Mouse (Mus musculus) CH12.LX (cell line): ENCODE measurements at regions not wholly inside any gene's neighbourhood (a gene's known extent, or its start where the extent isn't known, plus 50 kb on each side); places are given as distances from the start of the nearest gene placed in this dataset.
A peak's percentile ranks its signal among the peaks of the same experiment; 100 is the strongest.

ENCODE experiments used
- DNase-seq: peaks from one replicate; pipeline ENCODE4 v3.0.0-alpha.2; 2013; ENCODE audit errors: extremely low read depth
- H3K27ac ChIP-seq: 2 replicates; pipeline ENCODE4 v1.5.1; 2012; ENCODE audit warnings: low read depth, mild to moderate bottlenecking, control low read depth, moderate library complexity; ENCODE audit not compliant: insufficient read depth
- H3K27me3 ChIP-seq: replicated peaks from 2 replicates; pipeline ENCODE3; 2012; ENCODE audit warnings: inconsistent platforms
- H3K36me3 ChIP-seq, 2 experiments: replicated peaks in 1 of 2; 2 replicates each; pipeline versions ENCODE3 to v1.6.1; 2012; ENCODE audit warnings: inconsistent platforms in 1 of 2, low read length in 1 of 2, mild to moderate bottlenecking in 1 of 2, mixed read lengths in 1 of 2, moderate library complexity in 1 of 2; ENCODE audit not compliant: control insufficient read depth in 1 of 2, insufficient read depth in 1 of 2
- H3K4me1 ChIP-seq, 2 experiments: 2 replicates each; pipeline ENCODE4 v1.6.1; 2012; ENCODE audit warnings: inconsistent platforms in 1 of 2, moderate library complexity in 1 of 2; ENCODE audit not compliant: insufficient read depth in 2 of 2, control insufficient read depth in 1 of 2
- H3K4me2 ChIP-seq: 2 replicates; pipeline ENCODE4 v1.6.1; 2012; ENCODE audit warnings: low read depth, mild to moderate bottlenecking, control low read depth; ENCODE audit not compliant: poor library complexity, insufficient read depth, severe bottlenecking
- H3K4me3 ChIP-seq, 3 experiments: fragments of 150-350 bp in 1 of 3; sonication (generic) in 1 of 3; replicated peaks in 1 of 3; 2 replicates each; pipeline versions ENCODE3 to v1.5.1; 2011 to 2012; ENCODE audit warnings: low read depth in 2 of 3, low read length in 2 of 3, mild to moderate bottlenecking in 2 of 3, moderate library complexity in 2 of 3, control low read depth in 1 of 3, improper control_type of control experiment in 1 of 3, inconsistent platforms in 1 of 3, mixed read lengths in 1 of 3; ENCODE audit not compliant: poor library complexity in 1 of 3
- H3K79me2 ChIP-seq: replicated peaks from 2 replicates; pipeline ENCODE4 v1.6.1; 2012; ENCODE audit warnings: mild to moderate bottlenecking, moderate library complexity; ENCODE audit not compliant: control insufficient read depth, poor library complexity, insufficient read depth, severe bottlenecking; ENCODE audit errors: extremely low read depth
- H3K9ac ChIP-seq: 2 replicates; pipeline ENCODE4 v1.6.1; 2012; ENCODE audit warnings: low read depth, mild to moderate bottlenecking, control low read depth, moderate library complexity; ENCODE audit not compliant: insufficient read depth
- H3K9me3 ChIP-seq: replicated peaks from 2 replicates; pipeline ENCODE3; 2012; ENCODE audit warnings: low read length, inconsistent platforms, mixed read lengths
- CHD1 ChIP-seq: IDR thresholded peaks from 2 replicates; pipeline ENCODE4 v1.6.1; 2012; ENCODE audit warnings: low read depth, low read length, improper control_type of control experiment, inconsistent platforms
- CTCF ChIP-seq, 2 experiments: IDR thresholded peaks in 1 of 2; conservative IDR thresholded peaks in 1 of 2; 2 replicates each; pipeline ENCODE4 v1.5.1; 2011 to 2012; ENCODE audit warnings: low read depth in 2 of 2, low read length in 2 of 2, improper control_type of control experiment in 1 of 2, inconsistent platforms in 1 of 2, mild to moderate bottlenecking in 1 of 2, moderate library complexity in 1 of 2
- E2F4 ChIP-seq: IDR thresholded peaks from 2 replicates; pipeline ENCODE4 v1.6.1; 2011; ENCODE audit warnings: low read depth, low read length, improper control_type of control experiment; ENCODE audit not compliant: insufficient replicate concordance
- ELF1 ChIP-seq: IDR thresholded peaks from 2 replicates; pipeline ENCODE4 v1.6.1; 2014; ENCODE audit warnings: low read depth, mild to moderate bottlenecking, inconsistent platforms, low read length, improper control_type of control experiment
- EP300 ChIP-seq: IDR thresholded peaks from 2 replicates; pipeline ENCODE4 v1.6.1; 2011; ENCODE audit warnings: low read length, improper control_type of control experiment
- ETS1 ChIP-seq: conservative IDR thresholded peaks from 2 replicates; pipeline ENCODE4 v1.6.1; 2012; ENCODE audit warnings: low read depth, mild to moderate bottlenecking, inconsistent platforms, low read length, improper control_type of control experiment, moderate library complexity
- JUN ChIP-seq: IDR thresholded peaks from 2 replicates; pipeline ENCODE4 v1.6.1; 2011; ENCODE audit warnings: low read depth, mild to moderate bottlenecking, low read length, improper control_type of control experiment, moderate library complexity; ENCODE audit not compliant: insufficient read depth
- JUND ChIP-seq: conservative IDR thresholded peaks from 2 replicates; pipeline ENCODE4 v1.6.1; 2011; ENCODE audit warnings: low read depth, low read length, improper control_type of control experiment
- KAT2A ChIP-seq: IDR thresholded peaks from 2 replicates; pipeline ENCODE4 v1.6.1; 2012; ENCODE audit warnings: low read length, improper control_type of control experiment, inconsistent platforms; ENCODE audit not compliant: insufficient replicate concordance
- MAFK ChIP-seq: IDR thresholded peaks from 2 replicates; pipeline ENCODE4 v1.6.1; 2011; ENCODE audit warnings: low read length, improper control_type of control experiment; ENCODE audit not compliant: insufficient replicate concordance
- MEF2A ChIP-seq: IDR thresholded peaks from 2 replicates; pipeline ENCODE4 v1.6.1; 2014; ENCODE audit warnings: low read depth, mild to moderate bottlenecking, inconsistent platforms, low read length, improper control_type of control experiment, borderline replicate concordance
- POLR2AphosphoS2 ChIP-seq: IDR thresholded peaks from 2 replicates; pipeline ENCODE4 v1.6.1; 2011; ENCODE audit warnings: low read depth, low read length, improper control_type of control experiment
- RAD21 ChIP-seq: IDR thresholded peaks from 2 replicates; pipeline ENCODE4 v1.6.1; 2011; ENCODE audit warnings: low read depth, mild to moderate bottlenecking, low read length, improper control_type of control experiment, moderate library complexity
- SMC3 ChIP-seq: IDR thresholded peaks from 2 replicates; pipeline ENCODE4 v1.6.1; 2011; ENCODE audit warnings: low read depth, low read length, improper control_type of control experiment
- TBP ChIP-seq: conservative IDR thresholded peaks from 2 replicates; pipeline ENCODE4 v1.6.1; 2011; ENCODE audit warnings: low read depth, low read length, improper control_type of control experiment
- USF1 ChIP-seq: IDR thresholded peaks from 2 replicates; pipeline ENCODE4 v1.6.1; 2014; ENCODE audit warnings: low read depth, mild to moderate bottlenecking, inconsistent platforms, low read length, improper control_type of control experiment
- ZC3H11A ChIP-seq: IDR thresholded peaks from 2 replicates; pipeline ENCODE4 v1.6.1; 2012; ENCODE audit warnings: low read depth, mild to moderate bottlenecking, inconsistent platforms, low read length, improper control_type of control experiment
- ZKSCAN1 ChIP-seq: IDR thresholded peaks from 2 replicates; pipeline ENCODE4 v1.6.1; 2012; ENCODE audit warnings: low read depth, inconsistent platforms, low read length, improper control_type of control experiment, borderline replicate concordance
- ZNF384 ChIP-seq: IDR thresholded peaks from 2 replicates; pipeline ENCODE4 v1.6.1; 2012; ENCODE audit warnings: low read depth, low read length, improper control_type of control experiment, inconsistent platforms
- dilution Hi-C: fragments of 300-500 bp; cut with MboI; formaldehyde crosslinking; loops from 2 replicates; pipeline ENCODE4 v1.14.3; 2020; ENCODE audit warnings: low sequenced_read_pairs; ENCODE audit not compliant: extremely low pct_unique_long_range_greater_than_20kb, extremely low pct_ligation_motif_present
- in situ Hi-C: fragments of 300-500 bp; cut with MboI; formaldehyde crosslinking; loops from 3 replicates; pipeline ENCODE4 v1.14.3; 2019; ENCODE audit warnings: low sequenced_read_pairs, low pct_ligation_motif_present, low pct_unique_long_range_greater_than_20kb, mixed read lengths

DNA sequence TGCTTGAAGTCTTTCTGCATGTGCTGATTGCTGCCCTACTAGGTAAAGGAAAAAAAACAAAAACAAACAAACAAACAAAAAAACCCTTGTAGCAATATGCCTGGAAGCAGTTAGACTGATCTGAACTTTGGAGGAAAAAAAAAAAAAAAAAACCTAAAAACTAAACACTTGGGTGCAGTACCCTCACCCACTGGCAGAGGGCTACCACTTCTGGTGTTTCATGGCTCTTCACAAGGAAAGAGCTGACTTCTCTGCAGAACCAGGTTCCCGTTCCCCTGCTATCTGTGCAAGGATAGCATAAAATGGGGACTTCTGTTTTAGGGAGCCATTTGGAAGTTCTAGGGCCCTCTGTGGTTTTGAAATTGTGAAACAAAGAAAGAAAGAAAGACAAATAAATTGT is 52.2 kb upstream of the Otud4 start:
- Histone ChIP-seq H3K27me3 (no peaks in the 10 kb centered on the region), H3K79me2 (no peaks in the 10 kb centered on the region), H3K9me3 (no peaks in the 10 kb centered on the region), H3K9ac (no peak overlapping the region), H3K36me3 (no peaks in the 10 kb centered on the region), H3K4me2 (no peak overlapping the region), H3K27ac (no peak overlapping the region), H3K4me1 (no peaks in the 10 kb centered on the region), H3K4me3 (no peak overlapping the region)
- TF ChIP-seq USF1 (no peak), EP300 (no peak), MEF2A (no peak), E2F4 (no peak), POLR2AphosphoS2 (no peak), JUN (no peak), ETS1 (no peak), CTCF (conservative IDR thresholded peaks at IDR 0.05 in 1 of 2, IDR thresholded peaks at IDR 0.05 in 1 of 2; ENCODE audit: low read depth in 2 of 2, low read length in 2 of 2) (peak; percentile 50 to 73), ELF1 (no peak), KAT2A (no peak), SMC3 (peak; percentile 66), ZKSCAN1 (no peak), ZNF384 (peak; percentile 98), RAD21 (peak; percentile 50)
- in situ Hi-C loops (loop anchor here (10.0 to 25.0 kb wide), 2 partner anchors 282 to 900 kb away; partner anchors contain the start of gene Gypa), dilution Hi-C loops (no loop called here)
- DNase-seq = peak; percentile 63

DNA sequence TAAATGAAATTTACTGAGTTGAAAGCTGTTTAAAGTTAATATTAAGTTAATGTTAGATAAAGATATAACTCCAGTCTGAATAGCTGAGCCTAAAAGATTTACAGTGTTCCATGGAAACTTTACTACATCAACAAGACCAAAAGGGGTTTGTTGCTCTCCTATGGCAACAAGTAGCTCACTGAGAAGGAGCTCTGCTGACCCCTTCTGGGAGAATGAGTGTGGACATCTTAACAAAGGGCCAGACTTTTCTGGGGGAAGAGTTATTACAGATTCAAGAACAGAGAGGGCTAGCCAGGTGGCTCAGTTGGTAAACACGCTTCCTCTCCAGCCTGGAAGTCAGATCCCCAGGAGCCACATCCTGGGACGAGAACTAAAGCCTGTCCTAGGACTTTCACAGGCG is 54.5 kb upstream of the Otud4 start:
- Histone ChIP-seq H3K4me1 (no peaks in the 10 kb centered on the region), H3K4me3 (no peak overlapping the region), H3K4me2 (no peak overlapping the region), H3K79me2 (no peaks in the 10 kb centered on the region), H3K27ac (no peak overlapping the region), H3K9ac (no peak overlapping the region), H3K36me3 (no peaks in the 10 kb centered on the region), H3K27me3 (no peaks in the 10 kb centered on the region), H3K9me3 (no peaks in the 10 kb centered on the region)
- dilution Hi-C loops (no loop called here), in situ Hi-C loops (loop anchor here (10.0 to 25.0 kb wide), 2 partner anchors 280 to 902 kb away; partner anchors contain the start of gene Gypa)
- TF ChIP-seq CHD1 = no peak
- TF ChIP-seq TBP = no peak
- TF ChIP-seq JUN = no peak
- TF ChIP-seq MEF2A = peak; percentile 47; the same call in 1 of the 2 replicates
- TF ChIP-seq CTCF (conservative IDR thresholded peaks at IDR 0.05 in 1 of 2, IDR thresholded peaks at IDR 0.05 in 1 of 2; ENCODE audit: low read depth in 2 of 2, low read length in 2 of 2) = peak; percentile 32 to 90; a peak in 3 of 4 replicates
- no peak for TF ChIP-seq MAFK
- TF ChIP-seq ZC3H11A = peak; percentile 73
- TF ChIP-seq JUND = 0 out of 2 replicates have a peak, but pooled peaks have one; percentile 13
- peak; percentile 82 for TF ChIP-seq SMC3
- peak; percentile 94 for TF ChIP-seq RAD21
- peak; percentile 68 for DNase-seq
